17 mouse cellular contexts compared by ENCODE assay signal in genomic region chr9:56850905-56851252, GRCm38 (mm10). TPM values are rescaled to one million over a fixed set of nuclear protein-coding genes. Genes with fewer than 3 reads are reported as not detected.
"Had no signal": no experiment of that assay in that cellular context is flagged by ENCODE, and none has a peak within 500 bp of the region (broad histone marks: within the 10 kb centered on the region; RNA-seq: fewer than 3 reads in every experiment).

No protein-coding gene starts in this region.

- H3K27ac ChIP-seq: liver, embryonic 14.5 days; midbrain, embryonic 12.5 days; neural tube, embryonic 12.5 days had no signal

- H3K36me3 ChIP-seq: midbrain, embryonic 10.5 days; midbrain, embryonic 12.5 days; neural tube, embryonic 12.5 days; stomach, embryonic 15.5 days had no signal

- DNase-seq: lung, postnatal 4 days; midbrain, embryonic 14.5 days; right cerebral cortex, postnatal 14 days; thymus, adult 2 months; thymus, postnatal 25 days; thymus, postnatal 4 days had no signal

- H3K9ac ChIP-seq: liver, embryonic 14.5 days; lung, embryonic 14.5 days; midbrain, embryonic 12.5 days; neural tube, embryonic 12.5 days; stomach, embryonic 15.5 days had no signal

- H3K27me3 ChIP-seq: midbrain, embryonic 12.5 days; neural tube, embryonic 12.5 days; stomach, embryonic 15.5 days had no signal

- H3K9me3 ChIP-seq: megakaryocyte, embryonic 14.5 days; midbrain, embryonic 10.5 days; midbrain, embryonic 12.5 days; neural tube, embryonic 12.5 days; stomach, embryonic 15.5 days had no signal

- H3K4me3 ChIP-seq: megakaryocyte, embryonic 14.5 days; midbrain, embryonic 10.5 days; midbrain, embryonic 12.5 days; myocyte; neural tube, embryonic 12.5 days; stomach, embryonic 15.5 days had no signal

- ATAC-seq: midbrain, embryonic 16.5 days had no signal

- H3K4me2 ChIP-seq: midbrain, embryonic 12.5 days; neural tube, embryonic 12.5 days had no signal

RNA-seq across cellular contexts. Expression of gene Odf3l1, which starts 13.6 kb away (rescaled TPM):
- total RNA-seq: neutrophil, adult 5-6 weeks had no signal
- polyA plus RNA-seq: liver, embryonic 14.5 days; liver, embryonic 16.5 days; midbrain, embryonic 10.5 days; midbrain, embryonic 12.5 days; midbrain, embryonic 14.5 days; midbrain, embryonic 16.5 days; neural tube, embryonic 12.5 days had no signal

RNA-seq across cellular contexts. Expression of gene Cspg4, which starts 14.0 kb away (rescaled TPM):
- total RNA-seq: neutrophil, adult 5-6 weeks had no signal

RNA-seq across cellular contexts. Expression of gene Lingo1, which starts 54.6 kb away (rescaled TPM):
- total RNA-seq: neutrophil, adult 5-6 weeks had no signal
